Mouse (Mus musculus): ENCODE measurements around the gene Zdhhc5. TPM values are rescaled to one million over a fixed set of nuclear protein-coding genes. Genes with fewer than 3 reads are reported as not detected.
"Not testable (repeated sequence)": the region's sequence is repeated elsewhere in the genome, so short reads cannot be mapped to it uniquely, and the experiment has no call there.

Gene Zdhhc5
- polyA plus RNA-seq, 1 experiment from 2014 or later, result 18.9 TPM

DNA sequence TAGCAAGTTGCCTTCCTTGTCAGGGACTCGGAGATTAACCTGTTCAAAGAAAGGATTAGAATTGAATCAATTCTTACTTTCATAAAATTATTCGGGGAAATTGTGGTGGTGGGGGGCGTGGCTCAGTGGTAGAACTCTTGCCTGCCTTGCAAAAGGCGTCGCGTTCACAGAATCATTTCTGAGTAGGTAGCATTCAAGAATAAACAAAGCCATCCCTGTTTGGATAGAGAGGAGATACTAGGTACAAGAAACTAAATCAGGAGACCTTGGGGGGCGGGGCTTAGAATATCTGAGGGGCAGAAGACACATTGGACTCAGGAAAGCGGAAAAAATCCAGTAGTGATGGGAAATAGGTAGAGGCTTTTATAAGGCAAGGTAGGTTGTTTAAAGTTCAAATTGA lies 36.0 kb downstream of the Zdhhc5 start, which contains the start of gene Tmx2:
TSS of gene Tmx2 (minus strand) at position 125 of the 400 bp plus-strand sequence.
- WGBS, result 18% methylated on average over 8 of the region's 8 CpGs
- peaks cover 29% of the 10 kb centered on the region for H3K4me1 ChIP-seq (replicated peaks)
- no peak for ATAC-seq
- peaks cover 33% of the 10 kb centered on the region for H3K36me3 ChIP-seq
- no peaks in the 10 kb centered on the region for H3K27me3 ChIP-seq
- peak within 1 kb of the TSS; percentile 96 for H3K4me3 ChIP-seq (replicated peaks)
- peak within 1 kb of the TSS; percentile 31 for H3K27ac ChIP-seq
- peak within 1 kb of the TSS; percentile 72 for H3K4me2 ChIP-seq (replicated peaks)
- no peaks in the 10 kb centered on the region for H3K9me3 ChIP-seq
- peak within 1 kb of the TSS; percentile 76 for H3K9ac ChIP-seq (replicated peaks)

DNA sequence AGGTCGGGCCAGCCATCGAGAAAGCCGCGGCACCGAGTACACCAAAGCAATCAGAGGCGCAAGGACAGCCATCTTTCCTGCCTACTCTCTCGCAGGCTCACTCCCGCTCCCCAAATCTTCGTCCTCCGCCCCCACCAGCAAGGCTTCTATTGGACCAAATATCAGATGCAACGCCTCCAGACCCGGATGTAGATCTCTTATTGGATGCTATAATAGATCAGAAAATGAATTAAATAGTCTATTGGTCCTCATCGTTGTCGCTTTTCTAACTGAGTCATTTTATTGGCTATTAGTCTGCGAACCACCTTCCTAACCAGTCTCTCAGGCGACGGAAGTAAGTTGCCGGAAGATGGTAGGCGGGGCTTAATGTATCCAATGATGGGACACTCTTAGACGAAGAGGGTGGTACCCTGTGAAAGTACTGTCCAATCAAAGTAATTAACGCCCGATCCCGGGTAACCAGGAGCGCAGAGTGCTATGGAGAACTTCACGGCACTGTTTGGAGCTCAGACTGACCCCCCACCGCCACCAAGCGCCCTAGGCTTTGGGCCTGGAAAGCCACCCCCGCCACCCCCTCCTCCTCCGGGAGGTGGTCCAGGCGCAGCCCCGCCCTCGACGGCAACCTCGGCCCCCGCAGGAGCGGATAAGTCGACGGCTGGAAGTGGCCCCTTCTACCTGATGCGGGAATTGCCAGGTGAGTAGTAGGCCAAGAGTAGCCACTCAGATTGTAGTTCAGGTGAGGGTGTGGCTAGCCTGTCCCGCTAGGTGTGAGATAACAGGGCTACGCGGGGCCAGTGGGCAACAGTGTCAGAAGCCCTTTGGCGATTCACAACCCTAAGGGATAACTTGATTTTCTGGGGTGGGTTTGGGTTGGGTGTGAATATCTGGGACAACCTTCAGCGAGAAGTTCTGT lies 36.8 kb downstream of the Zdhhc5 start, which contains the start of the genes Gm28635 and Med19:
TSS of gene Gm28635 (minus strand) at position 74 of the 913 bp plus-strand sequence.
TSS of gene Med19 (plus strand) at position 435 of the 913 bp plus-strand sequence.
- Histone ChIP-seq H3K9ac (replicated peaks) (peak within 1 kb of the TSS; percentile 79), H3K4me1 (replicated peaks) (peaks cover 29% of the 10 kb centered on the region), H3K36me3 (peaks cover 40% of the 10 kb centered on the region), H3K27ac (peak within 1 kb of the TSS; percentile 75), H3K9me3 (no peaks in the 10 kb centered on the region), H3K4me3 (replicated peaks) (peak within 1 kb of the TSS; percentile 96), H3K4me2 (replicated peaks) (peak within 1 kb of the TSS; percentile 72), H3K27me3 (no peaks in the 10 kb centered on the region)
- under 1% methylated on average over 44 of the region's 44 CpGs for WGBS
- peak; percentile 100 for ATAC-seq

DNA sequence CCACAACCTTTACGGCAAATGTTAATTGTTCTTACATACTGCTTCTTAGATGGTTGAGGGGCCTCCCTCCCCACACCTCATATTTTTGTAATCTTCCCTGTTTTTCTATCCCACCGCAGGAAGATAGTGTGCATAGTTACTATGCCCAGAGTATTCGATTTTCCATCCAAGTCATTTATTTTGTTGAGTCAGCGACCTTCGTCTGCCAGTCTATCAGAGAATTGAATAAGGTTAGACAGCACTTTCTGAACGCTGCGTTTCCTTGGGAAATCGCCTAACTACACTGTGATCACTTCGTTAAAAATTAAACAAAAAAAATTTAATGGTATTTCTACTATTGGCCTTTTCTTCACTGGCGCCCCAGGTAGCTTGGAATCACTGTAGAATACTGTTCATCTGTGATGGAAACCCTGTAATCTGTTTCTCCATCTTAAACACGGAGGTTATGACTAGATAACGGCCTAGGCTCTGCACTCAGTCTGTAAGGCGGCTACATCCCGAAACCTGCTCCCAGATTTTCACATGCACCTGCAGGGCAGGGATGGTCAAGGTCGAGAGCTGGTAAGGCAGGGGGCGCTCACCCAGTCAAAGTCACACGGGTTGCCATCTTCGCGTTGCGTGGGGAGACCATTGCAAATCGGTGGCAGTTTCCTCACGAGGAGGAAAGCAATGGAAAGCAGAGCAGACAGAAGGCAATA lies 37.6 kb downstream of the Zdhhc5 start:
- WGBS, result 10% methylated on average over 22 of the region's 22 CpGs
- peak overlapping the region; percentile 75 for H3K27ac ChIP-seq
- peaks cover 44% of the 10 kb centered on the region for H3K36me3 ChIP-seq
- peaks cover 29% of the 10 kb centered on the region for H3K4me1 ChIP-seq (replicated peaks)
- no peaks in the 10 kb centered on the region for H3K9me3 ChIP-seq
- no peaks in the 10 kb centered on the region for H3K27me3 ChIP-seq
- peak overlapping the region; percentile 96 for H3K4me3 ChIP-seq (replicated peaks)
- peak overlapping the region; percentile 79 for H3K9ac ChIP-seq (replicated peaks)
- peak; percentile 65 for ATAC-seq
- H3K4me2 ChIP-seq (replicated peaks), result peak overlapping the region; percentile 66

DNA sequence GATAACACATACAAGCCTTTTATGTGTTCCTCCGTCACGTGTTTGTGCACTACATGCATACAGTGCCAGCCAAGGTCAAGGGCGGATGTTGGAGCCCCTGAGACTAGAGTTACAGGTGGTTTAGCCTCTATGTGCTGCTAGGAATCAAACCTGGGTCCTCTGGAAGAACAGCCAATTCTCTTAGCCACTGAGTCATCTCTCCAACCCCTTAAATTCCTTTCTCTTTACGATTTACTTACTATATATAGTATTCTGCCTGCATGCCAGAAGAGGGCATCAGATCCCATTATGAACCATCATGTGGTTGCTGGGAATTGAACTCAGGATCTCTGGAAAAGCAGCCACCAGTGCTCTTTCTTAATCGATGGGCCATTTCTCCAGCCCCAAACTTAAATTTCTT lies 43.4 kb downstream of the Zdhhc5 start:
- not testable (repeated sequence) for H3K27me3 ChIP-seq; H3K27ac ChIP-seq; H3K9me3 ChIP-seq; H3K9ac ChIP-seq (replicated peaks); ATAC-seq
- Histone ChIP-seq H3K36me3 (peaks cover 50% of the 10 kb centered on the region), H3K4me1 (replicated peaks) (peaks cover 24% of the 10 kb centered on the region), H3K4me3 (replicated peaks) (peak overlapping the region; percentile 91; the same call in 1 of the 2 replicates), H3K4me2 (replicated peaks) (peak overlapping the region; percentile 77)
- WGBS, result 72% methylated on average over 4 of the region's 5 CpGs

DNA sequence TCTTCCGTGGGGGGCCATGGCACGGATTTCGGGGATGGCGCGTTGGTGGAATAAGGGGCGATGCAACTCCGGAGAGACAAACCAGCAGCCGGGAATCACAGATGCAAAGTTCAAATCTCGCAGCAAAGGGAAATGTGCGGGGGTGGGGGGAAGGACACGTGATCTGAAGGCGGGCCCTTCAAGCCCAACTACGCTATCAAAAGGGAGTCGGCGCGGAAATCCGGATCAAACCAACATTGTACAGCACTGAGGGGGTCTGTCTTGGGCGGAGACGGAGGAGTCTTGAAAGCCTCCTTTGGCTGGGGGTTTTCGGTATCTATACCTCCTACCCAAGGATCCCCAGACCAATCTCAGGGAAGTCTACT lies 44.4 kb downstream of the Zdhhc5 start, which contains the start of gene Selenoh:
TSS of gene Selenoh (minus strand) at position 202 of the 365 bp plus-strand sequence.
- peaks cover 42% of the 10 kb centered on the region for H3K36me3 ChIP-seq
- peak within 1 kb of the TSS; percentile 77 for H3K4me2 ChIP-seq (replicated peaks)
- WGBS, result under 1% methylated on average over 20 of the region's 20 CpGs

DNA sequence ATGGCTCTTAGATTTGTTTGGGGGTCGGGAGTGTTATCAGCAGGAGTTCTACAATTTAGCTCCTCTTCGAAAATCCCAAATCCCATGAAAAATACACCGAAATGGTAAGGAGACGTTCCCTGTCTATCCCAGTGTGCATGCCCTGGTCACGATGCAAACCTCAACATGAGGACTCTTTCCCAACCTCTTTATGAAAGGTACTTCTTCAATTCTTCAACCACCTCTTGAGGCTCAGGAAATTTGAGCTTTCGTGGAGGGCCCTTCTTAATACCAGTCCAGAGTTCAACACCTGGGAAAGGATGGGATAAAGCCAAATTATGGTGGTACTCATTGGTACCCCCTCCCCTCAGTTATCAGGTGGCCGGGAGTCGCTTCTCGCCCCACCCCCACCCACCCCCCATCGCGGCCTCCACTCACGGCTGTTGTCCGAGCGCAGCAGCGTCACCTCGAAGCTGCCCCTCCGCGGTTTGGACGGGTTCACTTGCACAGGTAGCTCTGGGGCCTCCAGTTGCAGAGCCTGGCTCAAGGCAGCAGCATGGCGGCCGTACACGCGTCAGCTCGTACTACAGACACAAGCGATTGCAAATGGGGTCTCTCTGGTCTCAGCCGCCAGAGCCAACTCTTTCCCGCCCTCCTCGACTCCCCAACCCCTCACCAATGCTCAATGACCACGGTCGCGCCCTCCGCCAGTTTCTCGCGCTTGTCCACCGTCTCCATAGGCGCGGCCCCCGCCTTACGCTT lies 45.0 kb downstream of the Zdhhc5 start:
- H3K4me2 ChIP-seq (replicated peaks), result peak overlapping the region; percentile 77
- H3K9ac ChIP-seq (replicated peaks), result peak overlapping the region; percentile 93
- H3K27ac ChIP-seq, result peak overlapping the region; percentile 93
- H3K4me3 ChIP-seq (replicated peaks), result peak overlapping the region; percentile 91
- H3K9me3 ChIP-seq, result no peaks in the 10 kb centered on the region
- H3K4me1 ChIP-seq (replicated peaks), result peaks cover 14% of the 10 kb centered on the region
- no peaks in the 10 kb centered on the region for H3K27me3 ChIP-seq
- 2% methylated on average over 39 of the region's 39 CpGs for WGBS
- peak; percentile 88 for ATAC-seq
- H3K36me3 ChIP-seq, result peaks cover 37% of the 10 kb centered on the region

More for the DNA sequence above, 44.4 kb downstream of the Zdhhc5 start, which contains the start of gene Selenoh:
- peak within 1 kb of the TSS; percentile 91 for H3K4me3 ChIP-seq (replicated peaks)
- ATAC-seq, result peak; percentile 98
- peak within 1 kb of the TSS; percentile 93 for H3K27ac ChIP-seq
- H3K9ac ChIP-seq (replicated peaks), result peak within 1 kb of the TSS; percentile 93
- H3K27me3 ChIP-seq, result no peaks in the 10 kb centered on the region
- H3K9me3 ChIP-seq, result no peaks in the 10 kb centered on the region
- H3K4me1 ChIP-seq (replicated peaks), result peaks cover 14% of the 10 kb centered on the region

DNA sequence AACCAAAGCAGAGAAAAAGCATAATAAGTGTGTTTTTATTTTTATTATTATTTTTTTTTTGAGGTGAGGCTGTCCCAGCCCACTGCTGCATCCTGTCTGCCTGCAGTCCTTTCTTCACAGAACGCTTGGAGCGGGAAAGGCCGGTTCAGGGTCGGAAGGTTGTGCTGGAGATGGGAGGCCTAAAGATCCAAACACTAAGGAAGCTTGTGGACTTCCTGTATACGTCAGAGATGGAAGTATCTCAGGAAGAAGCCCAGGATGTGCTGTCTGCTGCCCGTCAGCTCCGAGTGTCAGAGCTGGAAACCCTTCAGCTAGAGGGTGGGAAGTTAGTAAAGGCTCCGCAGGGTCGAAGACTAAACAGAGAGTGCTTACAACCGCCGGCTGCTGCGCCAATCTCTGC lies 48.9 kb downstream of the Zdhhc5 start:
- H3K4me3 ChIP-seq (replicated peaks), result no peak overlapping the region
- ATAC-seq, result no peak
- peaks cover 10% of the 10 kb centered on the region for H3K36me3 ChIP-seq
- WGBS, result 72% methylated on average over 12 of the region's 12 CpGs
- H3K4me1 ChIP-seq (replicated peaks), result peaks cover 12% of the 10 kb centered on the region
- no peak overlapping the region for H3K27ac ChIP-seq
- H3K9me3 ChIP-seq, result no peaks in the 10 kb centered on the region
- H3K4me2 ChIP-seq (replicated peaks), result no peak overlapping the region
- H3K9ac ChIP-seq (replicated peaks), result no peak overlapping the region
- H3K27me3 ChIP-seq, result no peaks in the 10 kb centered on the region

DNA sequence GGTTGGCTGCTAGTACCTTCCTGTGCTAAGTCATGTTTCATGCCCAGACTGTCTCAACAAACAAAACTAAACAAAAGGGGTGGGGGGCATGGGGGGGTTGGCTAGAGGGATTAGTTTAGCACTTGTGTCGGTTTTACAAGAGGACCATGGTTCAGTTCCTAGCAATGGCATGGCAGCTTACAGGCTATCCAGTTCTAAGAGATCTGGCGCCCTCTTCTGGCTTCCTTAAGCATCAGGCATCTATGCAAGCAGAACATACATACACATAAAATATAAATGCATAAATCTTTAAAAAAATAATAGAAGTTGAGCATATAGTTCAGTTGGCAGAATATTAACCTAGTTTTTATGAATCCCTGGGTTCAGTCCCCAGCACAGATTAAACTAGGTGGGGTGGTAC lies 52.1 kb downstream of the Zdhhc5 start:
- Histone ChIP-seq H3K27ac (no peak overlapping the region), H3K4me2 (replicated peaks) (no peak overlapping the region), H3K36me3 (peaks cover 6% of the 10 kb centered on the region), H3K9me3 (no peaks in the 10 kb centered on the region), H3K4me1 (replicated peaks) (no peaks in the 10 kb centered on the region), H3K4me3 (replicated peaks) (no peak overlapping the region), H3K27me3 (no peaks in the 10 kb centered on the region), H3K9ac (replicated peaks) (no peak overlapping the region)
- WGBS, result 25% methylated on average over 2 of the region's 2 CpGs
- no peak for ATAC-seq

DNA sequence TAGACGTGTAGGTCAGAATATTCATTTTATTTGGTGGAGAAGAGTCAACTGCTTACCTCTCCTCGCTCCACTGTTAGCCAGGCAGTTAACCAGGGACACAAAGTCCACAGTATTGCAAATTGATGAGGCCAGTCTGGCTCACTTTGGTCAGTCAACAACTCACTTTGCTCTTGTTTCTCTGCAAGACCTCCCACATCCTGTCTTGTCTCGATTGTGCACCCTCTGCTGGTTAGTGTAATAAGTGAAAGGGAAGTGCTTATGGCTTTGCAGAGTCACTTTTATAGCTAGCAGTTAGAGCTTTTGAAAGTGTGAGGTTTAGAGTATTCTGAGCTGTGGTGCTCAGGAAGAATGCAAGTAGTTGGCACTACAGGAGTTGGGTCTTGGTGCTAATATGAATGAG lies 54.7 kb downstream of the Zdhhc5 start:
- no peaks in the 10 kb centered on the region for H3K36me3 ChIP-seq

DNA sequence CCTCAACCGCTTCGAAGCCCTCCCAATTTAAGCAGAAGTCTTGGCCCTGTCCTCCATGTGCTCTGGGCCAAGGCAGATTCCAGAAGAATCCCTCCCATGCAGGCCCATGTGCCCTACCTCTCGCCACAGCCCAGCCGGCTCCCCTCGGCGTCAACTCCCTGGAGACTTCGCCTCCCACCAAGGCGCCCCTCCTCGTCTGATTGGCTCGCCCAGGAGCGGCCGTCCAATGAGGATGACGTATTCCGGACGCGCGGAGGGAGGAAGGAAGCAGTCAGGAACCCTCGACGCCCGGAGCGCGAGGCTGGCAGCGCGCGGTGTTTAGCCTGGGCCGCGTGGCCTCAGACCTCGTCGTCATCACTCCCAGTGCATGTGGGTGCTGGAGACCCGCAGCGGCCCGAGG lies 56.2 kb downstream of the Zdhhc5 start, which contains the start of gene Btbd18:
TSS of gene Btbd18 (plus strand) at position 274 of the 400 bp plus-strand sequence.
- Histone ChIP-seq H3K9ac (replicated peaks) (no peak within 1 kb of the TSS), H3K9me3 (no peaks in the 10 kb centered on the region), H3K4me3 (replicated peaks) (no peak within 1 kb of the TSS), H3K4me1 (replicated peaks) (no peaks in the 10 kb centered on the region), H3K27me3 (no peaks in the 10 kb centered on the region), H3K36me3 (no peaks in the 10 kb centered on the region), H3K27ac (no peak within 1 kb of the TSS), H3K4me2 (replicated peaks) (no peak within 1 kb of the TSS)
- no peak for ATAC-seq
- WGBS, result 92% methylated on average over 32 of the region's 32 CpGs

More for the DNA sequence above, 54.7 kb downstream of the Zdhhc5 start:
- H3K4me1 ChIP-seq (replicated peaks), result no peaks in the 10 kb centered on the region
- no peaks in the 10 kb centered on the region for H3K9me3 ChIP-seq
- H3K27ac ChIP-seq, result no peak overlapping the region
- H3K4me3 ChIP-seq (replicated peaks), result no peak overlapping the region
- no peak for ATAC-seq
- no peak overlapping the region for H3K4me2 ChIP-seq (replicated peaks)
- H3K27me3 ChIP-seq, result no peaks in the 10 kb centered on the region
- no peak overlapping the region for H3K9ac ChIP-seq (replicated peaks)
- WGBS, result 69% methylated on average over 3 of the region's 3 CpGs

DNA sequence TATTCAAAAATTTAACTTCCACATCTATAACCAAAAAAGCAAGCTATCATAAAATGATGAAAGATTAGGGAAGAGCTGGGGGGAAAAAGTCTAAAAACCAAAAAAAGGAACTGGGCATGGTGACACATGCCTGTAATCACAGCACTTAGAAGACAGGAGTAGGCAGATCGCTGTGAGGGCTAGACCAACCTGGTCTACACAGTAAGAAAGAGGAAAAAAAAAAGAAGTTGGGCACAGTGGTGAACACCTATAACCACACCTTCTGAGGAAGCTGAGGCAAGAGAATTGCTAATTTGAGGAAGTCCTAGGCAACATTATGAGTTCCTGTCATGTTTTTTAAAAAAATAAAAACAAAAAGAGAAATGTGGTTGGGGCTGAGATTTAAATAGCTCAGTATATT lies 59.1 kb downstream of the Zdhhc5 start:
- no peak overlapping the region for H3K9ac ChIP-seq (replicated peaks)
- ATAC-seq, result no peak

More for the DNA sequence above, 59.1 kb downstream of the Zdhhc5 start:
- WGBS, result 68% methylated on average over 1 of the region's 1 CpGs
- Histone ChIP-seq H3K4me1 (replicated peaks) (peaks cover 5% of the 10 kb centered on the region; the same call in 1 of the 2 replicates), H3K27ac (no peak overlapping the region), H3K36me3 (no peaks in the 10 kb centered on the region), H3K4me3 (replicated peaks) (no peak overlapping the region), H3K9me3 (no peaks in the 10 kb centered on the region), H3K4me2 (replicated peaks) (no peak overlapping the region), H3K27me3 (no peaks in the 10 kb centered on the region)

All from midbrain, embryonic 13.5 days (tissue).